Mouse (Mus musculus) ES-CJ7 (cell line): ENCODE measurements around the gene Tecr.
"Not testable (repeated sequence)": the region's sequence is repeated elsewhere in the genome, so short reads cannot be mapped to it uniquely, and the experiment has no call there.

Experiments used
- DNase-seq: peaks from one replicate; pipeline ENCODE4 v3.0.0; 2011; ENCODE audit warnings: low read depth, low spot score

Gene Tecr

GRCm38 (mm10) chr8:83619568-83620285, 12.0 kb upstream of the Tecr start:
- peak; percentile 8 for DNase-seq

- DNase-seq = peak; percentile 55
These were observed 10.8 kb upstream of the Tecr start for GRCm38 (mm10) chr8:83618566-83618965.

GRCm38 (mm10) chr8:83617111-83617510, 9.3 kb upstream of the Tecr start:
- DNase-seq = no peak

GRCm38 (mm10) chr8:83616625-83617024, 8.9 kb upstream of the Tecr start:
- DNase-seq = no peak

- DNase-seq = no peak
These were observed 5.9 kb upstream of the Tecr start for GRCm38 (mm10) chr8:83613695-83614094.

- DNase-seq = no peak
These were observed 4.2 kb upstream of the Tecr start for GRCm38 (mm10) chr8:83611921-83612320.

GRCm38 (mm10) chr8:83609547-83610180, 1.9 kb upstream of the Tecr start:
- no peak for DNase-seq

- DNase-seq = no peak
These were observed 1.3 kb upstream of the Tecr start for GRCm38 (mm10) chr8:83609086-83609485.

GRCm38 (mm10) chr8:83608398-83608829, 643 bp upstream of the Tecr start:
- peak; percentile 81 for DNase-seq

- no peak for DNase-seq
These were observed 5.1 kb downstream of the Tecr start for GRCm38 (mm10) chr8:83602650-83603029.

- no peak for DNase-seq
These were observed 8.0 kb downstream of the Tecr start for GRCm38 (mm10) chr8:83599814-83600213.

- peak; percentile 73 for DNase-seq
These were observed 9.6 kb downstream of the Tecr start for GRCm38 (mm10) chr8:83598146-83598545.

GRCm38 (mm10) chr8:83596369-83596768, 11.4 kb downstream of the Tecr start:
- DNase-seq = peak; percentile 58

- not testable (repeated sequence) for DNase-seq
These were observed 12.8 kb downstream of the Tecr start for GRCm38 (mm10) chr8:83595050-83595345.

- peak; percentile 99 for DNase-seq
These were observed 13.4 kb downstream of the Tecr start for GRCm38 (mm10) chr8:83594167-83595049.

GRCm38 (mm10) chr8:83593325-83594166, 14.2 kb downstream of the Tecr start:
- DNase-seq = no peak

GRCm38 (mm10) chr8:83592682-83593081, 15.1 kb downstream of the Tecr start:
- DNase-seq = no peak

GRCm38 (mm10) chr8:83590488-83591023, 17.2 kb downstream of the Tecr start:
- peak; percentile 70 for DNase-seq

- DNase-seq = no peak
These were observed 18.9 kb downstream of the Tecr start for GRCm38 (mm10) chr8:83588886-83589285.

GRCm38 (mm10) chr8:83587644-83588043, 20.1 kb downstream of the Tecr start:
- no peak for DNase-seq

- no peak for DNase-seq
These were observed 22.4 kb downstream of the Tecr start for GRCm38 (mm10) chr8:83585333-83585732.
